Mouse (Mus musculus): ENCODE measurements at regions not wholly inside any gene's neighbourhood (a gene's known extent, or its start where the extent isn't known, plus 50 kb on each side); places are given as distances from the start of the nearest gene placed in this dataset.

- CTCF ChIA-PET: no interaction called here
- in situ Hi-C loops (cut with MboI; ENCODE audit: low pct_unique_long_range_greater_than_20kb): no loop called here
- no peak for TF ChIP-seq CTCF (IDR thresholded peaks at IDR 0.05)
- no peaks in the 10 kb centered on the region for H3K27me3 ChIP-seq
- POLR2A ChIA-PET: interaction anchor here (0.7 kb wide), 1 partner anchor 1364 kb away, joined by 4 read pairs; no protein-coding TSS in a partner anchor
- DNase-seq (ENCODE audit: low read depth, low spot score) (no peak), ATAC-seq (no peak)
Measured at GRCm38 (mm10) chr13:29079841-29080240, 126.3 kb upstream of the Sox4 start.

GRCm38 (mm10) chr13:29073630-29074029 lies 120.1 kb upstream of the Sox4 start:
- no peak for DNase-seq (ENCODE audit: low read depth, low spot score)
- POLR2A ChIA-PET: no interaction called here
- ATAC-seq: no peak
- in situ Hi-C loops (cut with MboI; ENCODE audit: low pct_unique_long_range_greater_than_20kb): no loop called here
- TF ChIP-seq CTCF (IDR thresholded peaks at IDR 0.05): no peak
- no peaks in the 10 kb centered on the region for H3K27me3 ChIP-seq
- CTCF ChIA-PET: no interaction called here

- ChIA-PET POLR2A (no interaction called here), CTCF (no interaction called here)
- no peak for TF ChIP-seq CTCF (IDR thresholded peaks at IDR 0.05)
- DNase-seq (ENCODE audit: low read depth, low spot score): no peak
- in situ Hi-C loops (cut with MboI; ENCODE audit: low pct_unique_long_range_greater_than_20kb): no loop called here
- H3K27me3 ChIP-seq: no peaks in the 10 kb centered on the region
- ATAC-seq: no peak
Measured at GRCm38 (mm10) chr13:29063924-29064323, 110.4 kb upstream of the Sox4 start.

GRCm38 (mm10) chr13:29058685-29059084 lies 105.2 kb upstream of the Sox4 start:
- no peak for DNase-seq (ENCODE audit: low read depth, low spot score)
- in situ Hi-C loops (cut with MboI; ENCODE audit: low pct_unique_long_range_greater_than_20kb): no loop called here
- ChIA-PET CTCF (no interaction called here), POLR2A (interaction anchor here (0.7 kb wide), 3 partner anchors 94 to 1076 kb away, joined by 3 to 10 read pairs (median 7); no protein-coding TSS in a partner anchor)
- no peak for ATAC-seq
- no peak for TF ChIP-seq CTCF (IDR thresholded peaks at IDR 0.05)
- no peaks in the 10 kb centered on the region for H3K27me3 ChIP-seq

DNA sequence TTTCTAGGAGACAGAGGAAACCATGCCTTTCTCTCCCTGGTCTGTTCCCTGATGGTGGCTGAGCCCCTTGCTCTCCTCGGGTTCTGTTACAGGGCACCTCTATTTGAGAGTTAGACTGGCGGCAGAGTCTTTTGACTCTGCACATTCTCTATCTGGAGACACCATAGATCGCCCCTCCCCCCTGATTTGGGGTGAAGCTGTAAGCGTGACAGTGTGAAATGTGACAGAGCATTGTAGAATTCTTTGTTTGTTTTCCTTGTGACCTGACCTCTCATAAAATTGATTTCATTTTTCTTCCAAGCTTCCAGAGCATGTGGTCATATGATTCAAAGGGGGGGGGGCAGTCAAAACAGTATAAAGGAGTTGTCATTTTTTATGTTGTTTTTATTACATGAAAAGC lies 96.2 kb upstream of the Sox4 start:
- no peak for ATAC-seq
- in situ Hi-C loops (cut with MboI; ENCODE audit: low pct_unique_long_range_greater_than_20kb): no loop called here
- CTCF ChIA-PET: no interaction called here
- no peaks in the 10 kb centered on the region for H3K27me3 ChIP-seq
- POLR2A ChIA-PET: no interaction called here
- no peak for DNase-seq (ENCODE audit: low read depth, low spot score)
- no peak for TF ChIP-seq CTCF (IDR thresholded peaks at IDR 0.05)

DNA sequence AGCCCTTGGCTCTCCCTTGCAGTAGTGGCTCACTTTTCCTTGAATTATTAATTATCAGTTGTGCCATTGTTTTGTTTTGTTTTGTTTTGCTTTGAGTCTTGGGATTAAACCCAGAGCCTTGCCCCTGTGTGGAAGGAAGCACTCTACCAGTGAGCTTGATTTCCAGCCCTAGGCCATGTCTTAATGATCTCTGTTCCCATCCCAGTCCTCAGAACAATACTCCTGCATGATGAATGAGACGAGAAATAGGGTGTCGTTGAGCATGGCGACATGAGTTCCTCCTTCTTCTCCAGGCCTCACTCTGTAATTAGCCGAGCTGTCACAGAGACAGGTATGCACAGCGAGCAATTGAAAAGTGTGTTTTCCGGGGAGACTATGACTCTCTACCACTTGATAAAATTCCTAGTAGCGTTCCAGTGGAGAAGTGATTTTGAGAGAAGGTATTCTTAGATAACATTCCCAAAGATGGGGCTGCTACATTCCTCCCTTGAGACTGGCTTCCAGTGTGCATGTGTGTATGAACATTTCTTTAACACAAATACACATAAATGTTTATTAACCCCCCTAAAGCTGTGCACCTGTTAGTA lies 95.6 kb upstream of the Sox4 start:
- ATAC-seq (no peak), DNase-seq (ENCODE audit: low read depth, low spot score) (no peak)
- ChIA-PET POLR2A (no interaction called here), CTCF (no interaction called here)
- no peaks in the 10 kb centered on the region for H3K27me3 ChIP-seq
- in situ Hi-C loops (cut with MboI; ENCODE audit: low pct_unique_long_range_greater_than_20kb): no loop called here
- no peak for TF ChIP-seq CTCF (IDR thresholded peaks at IDR 0.05)

GRCm38 (mm10) chr13:29044655-29045054 lies 91.1 kb upstream of the Sox4 start:
- ATAC-seq: no peak
- POLR2A ChIA-PET: no interaction called here
- CTCF ChIA-PET: no interaction called here
- no peak for DNase-seq (ENCODE audit: low read depth, low spot score)
- no peak for TF ChIP-seq CTCF (IDR thresholded peaks at IDR 0.05)
- H3K27me3 ChIP-seq: no peaks in the 10 kb centered on the region
- in situ Hi-C loops (cut with MboI; ENCODE audit: low pct_unique_long_range_greater_than_20kb): no loop called here

DNA sequence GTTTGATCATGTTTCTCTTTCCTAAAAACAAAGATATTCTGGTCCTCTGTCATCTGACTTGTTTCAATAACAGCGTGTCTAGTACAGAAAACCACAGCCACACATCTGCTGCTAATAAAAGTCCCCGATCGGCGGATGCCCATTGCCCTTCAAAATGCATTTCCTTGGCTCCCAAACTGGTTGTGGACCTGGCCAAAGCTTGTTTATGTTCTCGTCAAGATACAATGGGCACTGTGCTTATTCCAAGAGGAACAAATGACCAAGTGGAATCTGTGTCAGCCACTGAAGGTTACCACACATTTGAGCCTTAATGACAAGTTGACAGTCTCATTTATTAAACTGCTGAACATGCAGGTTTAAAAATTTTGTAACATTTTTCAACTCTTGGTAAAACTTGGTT lies 86.8 kb upstream of the Sox4 start:
- CTCF ChIA-PET: interaction anchor here (0.9 kb wide), 1 partner anchor 12 kb away, joined by 3 read pairs; no protein-coding TSS in a partner anchor
- POLR2A ChIA-PET: interaction anchor here (0.6 kb wide), 2 partner anchors 69 to 1865 kb away, joined by 3 to 4 read pairs; no protein-coding TSS in a partner anchor

DNA sequence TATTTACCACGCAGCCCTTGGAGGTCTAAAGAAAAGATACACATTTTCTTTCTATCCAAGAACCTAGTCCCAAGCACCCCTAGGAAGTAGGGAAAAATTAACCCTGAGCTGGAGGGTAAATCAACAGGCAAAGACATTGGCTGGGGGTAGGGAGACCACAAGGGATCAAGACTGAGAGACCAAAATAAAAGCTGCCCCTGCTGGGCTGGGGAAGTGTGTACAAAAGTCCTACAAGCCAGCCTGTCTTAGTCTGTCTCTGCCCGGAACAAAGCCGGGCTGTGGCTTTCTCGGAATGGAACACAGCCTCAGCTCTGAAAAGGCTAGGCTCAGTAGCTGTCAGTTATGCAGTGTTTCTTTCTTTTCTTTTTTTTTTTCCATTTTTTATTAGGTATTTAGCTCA lies 81.4 kb upstream of the Sox4 start:
- ATAC-seq: no peak
- ChIA-PET CTCF (no interaction called here), POLR2A (interaction anchor here (1.1 kb wide), 1 partner anchor 373 kb away, joined by 4 read pairs; no protein-coding TSS in a partner anchor)

More for the DNA sequence above, 86.8 kb upstream of the Sox4 start:
- TF ChIP-seq CTCF (IDR thresholded peaks at IDR 0.05): no peak
- ATAC-seq: no peak
- in situ Hi-C loops (cut with MboI; ENCODE audit: low pct_unique_long_range_greater_than_20kb): no loop called here
- H3K27me3 ChIP-seq: no peaks in the 10 kb centered on the region
- DNase-seq (ENCODE audit: low read depth, low spot score): no peak

DNA sequence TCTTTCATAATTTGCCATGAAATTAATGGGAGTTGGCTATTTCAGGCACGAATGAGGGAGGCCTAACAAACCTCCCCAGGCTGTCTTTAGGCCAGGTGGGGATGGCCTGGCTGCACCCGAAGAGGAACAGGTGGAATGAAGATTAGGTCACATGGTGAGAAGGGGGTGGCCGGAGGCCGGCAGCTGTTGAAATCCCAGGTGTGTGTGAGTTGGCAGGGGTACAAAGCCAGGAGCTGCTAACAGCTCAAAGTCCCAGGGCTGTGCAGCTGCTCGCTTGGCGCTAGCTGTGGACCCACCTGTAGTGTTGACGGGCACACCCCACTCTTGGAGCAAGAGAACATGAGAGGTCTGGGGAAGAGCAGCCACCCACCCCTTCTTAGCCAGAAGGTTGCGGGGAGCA lies 80.9 kb upstream of the Sox4 start:
- ATAC-seq: no peak

More for the DNA sequence above, 81.4 kb upstream of the Sox4 start:
- in situ Hi-C loops (cut with MboI; ENCODE audit: low pct_unique_long_range_greater_than_20kb): no loop called here
- H3K27me3 ChIP-seq: no peaks in the 10 kb centered on the region
- DNase-seq (ENCODE audit: low read depth, low spot score): no peak
- no peak for TF ChIP-seq CTCF (IDR thresholded peaks at IDR 0.05)

GRCm38 (mm10) chr13:29027146-29027545 lies 73.6 kb upstream of the Sox4 start:
- ATAC-seq: no peak
- no peak for TF ChIP-seq CTCF (IDR thresholded peaks at IDR 0.05)
- POLR2A ChIA-PET: no interaction called here
- H3K27me3 ChIP-seq: no peaks in the 10 kb centered on the region
- no peak for DNase-seq (ENCODE audit: low read depth, low spot score)
- CTCF ChIA-PET: no interaction called here
- in situ Hi-C loops (cut with MboI; ENCODE audit: low pct_unique_long_range_greater_than_20kb): no loop called here

More for the DNA sequence above, 80.9 kb upstream of the Sox4 start:
- POLR2A ChIA-PET: interaction anchor here (1.1 kb wide), 1 partner anchor 372 kb away, joined by 4 read pairs; no protein-coding TSS in a partner anchor
- no peak for DNase-seq (ENCODE audit: low read depth, low spot score)
- CTCF ChIA-PET: no interaction called here
- TF ChIP-seq CTCF (IDR thresholded peaks at IDR 0.05): no peak
- in situ Hi-C loops (cut with MboI; ENCODE audit: low pct_unique_long_range_greater_than_20kb): no loop called here
- no peaks in the 10 kb centered on the region for H3K27me3 ChIP-seq

- DNase-seq (ENCODE audit: low read depth, low spot score) (no peak), ATAC-seq (no peak)
- no peak for TF ChIP-seq CTCF (IDR thresholded peaks at IDR 0.05)
- POLR2A ChIA-PET: no interaction called here
- CTCF ChIA-PET: no interaction called here
- peaks cover 4% of the 10 kb centered on the region for H3K27me3 ChIP-seq
- in situ Hi-C loops (cut with MboI; ENCODE audit: low pct_unique_long_range_greater_than_20kb): no loop called here
Measured at GRCm38 (mm10) chr13:29023486-29023885, 70.0 kb upstream of the Sox4 start.

All from Patski (cell line).